Mouse (Mus musculus) 3T3-L1 (cell line): Measurements from ENCODE around the gene Bcl6b.

ENCODE experiments used
- DNase-seq: peaks from one replicate; pipeline ENCODE4 v3.0.0-alpha.2; 2015; ENCODE audit warnings: low read depth, low spot score

The Bcl6b gene

GRCm38 (mm10) chr11:70233016-70233415 is 3.4 kb upstream of the Bcl6b start:
- no peak for DNase-seq

DNA sequence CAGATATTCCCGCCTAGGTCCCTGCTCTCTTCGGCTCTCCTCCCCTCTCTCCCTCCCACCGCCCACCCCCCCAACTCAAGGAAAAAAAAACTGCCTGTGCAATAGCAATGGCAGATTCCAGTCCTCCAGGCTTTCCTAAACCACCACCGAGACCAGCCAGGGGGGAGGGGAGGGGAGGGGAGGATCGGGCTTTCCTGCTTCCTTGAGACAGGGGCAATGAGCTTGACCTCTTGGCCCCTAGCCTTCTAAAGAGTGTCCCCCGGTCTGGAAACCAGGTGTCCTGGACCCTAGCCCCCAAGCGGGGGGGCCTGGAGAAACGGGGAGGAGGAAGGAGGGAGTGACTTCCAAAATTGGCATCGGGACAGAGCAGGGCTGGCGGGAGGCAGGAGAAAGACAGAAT is 2.9 kb upstream of the Bcl6b start:
- peak; percentile 33 for DNase-seq

GRCm38 (mm10) chr11:70230239-70230727 is 685 bp upstream of the Bcl6b start:
- peak; percentile 90 for DNase-seq

- no peak for DNase-seq
Observed at GRCm38 (mm10) chr11:70228828-70229227, 770 bp downstream of the Bcl6b start.

DNA sequence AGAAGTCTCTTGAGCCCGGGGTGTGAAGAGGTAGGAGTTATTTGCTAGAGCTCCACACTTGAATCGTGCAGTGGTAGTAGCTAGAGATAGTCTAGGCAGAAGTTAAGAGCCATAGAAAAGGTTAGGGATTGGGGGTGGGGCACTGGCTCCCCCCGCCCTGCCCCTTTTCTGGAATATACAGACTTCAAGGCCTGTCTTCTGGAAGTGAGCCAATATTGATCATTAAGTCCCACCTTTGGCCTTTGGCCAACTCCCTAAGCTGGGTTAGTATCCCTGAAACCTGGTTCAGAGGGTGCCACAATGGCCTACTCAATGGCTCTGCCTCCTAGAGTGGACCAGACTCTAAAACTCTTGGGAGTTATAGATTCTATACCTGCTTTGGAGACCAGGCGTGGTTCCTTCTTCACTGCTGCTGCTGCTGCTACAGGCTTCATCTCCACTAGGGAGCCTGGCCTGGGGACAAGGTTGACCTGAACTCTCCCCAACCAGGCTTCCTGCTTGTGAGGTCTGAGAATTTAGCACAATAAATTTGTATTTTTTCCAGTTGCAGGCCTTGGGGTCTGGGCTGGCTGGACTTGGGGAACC is 1.8 kb downstream of the Bcl6b start:
- no peak for DNase-seq

DNA sequence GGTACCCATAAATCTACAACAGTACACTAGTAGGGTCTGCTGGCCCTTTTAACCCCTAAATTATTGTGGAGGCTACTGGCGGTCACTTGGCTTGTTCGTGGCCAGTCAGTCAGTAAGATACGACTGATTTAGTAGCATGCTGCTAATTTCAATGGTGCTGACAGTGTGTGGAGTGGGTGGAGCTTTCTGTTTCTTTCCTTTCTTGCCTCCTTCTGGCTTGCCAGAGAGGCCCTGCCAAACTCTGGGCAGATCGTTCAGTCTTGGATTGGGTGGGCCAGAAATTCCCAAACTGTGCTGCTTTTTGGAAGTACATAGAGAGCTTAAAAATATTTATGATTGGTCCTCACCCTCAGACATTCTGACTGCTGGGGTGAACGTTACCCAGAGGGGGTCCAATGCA is 2.5 kb downstream of the Bcl6b start:
- no peak for DNase-seq

DNA sequence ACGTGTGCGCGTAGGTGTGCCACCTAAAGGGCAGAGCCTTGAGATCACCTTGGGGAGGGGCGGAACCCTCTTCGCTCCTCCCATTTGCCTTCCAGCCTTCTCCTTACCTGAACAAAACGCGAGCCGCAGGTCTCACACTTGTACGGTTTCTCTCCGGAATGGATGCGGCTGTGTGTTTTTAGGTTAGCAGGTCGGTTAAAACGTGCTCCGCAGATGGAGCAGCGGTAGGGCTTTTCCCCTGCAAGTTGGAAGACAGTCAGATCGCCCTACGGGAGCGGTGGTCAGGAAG is 3.1 kb downstream of the Bcl6b start:
- DNase-seq = no peak

- DNase-seq = no peak
Observed at GRCm38 (mm10) chr11:70225798-70226601, 3.6 kb downstream of the Bcl6b start.

GRCm38 (mm10) chr11:70223724-70224123 is 5.9 kb downstream of the Bcl6b start:
- DNase-seq = no peak

DNA sequence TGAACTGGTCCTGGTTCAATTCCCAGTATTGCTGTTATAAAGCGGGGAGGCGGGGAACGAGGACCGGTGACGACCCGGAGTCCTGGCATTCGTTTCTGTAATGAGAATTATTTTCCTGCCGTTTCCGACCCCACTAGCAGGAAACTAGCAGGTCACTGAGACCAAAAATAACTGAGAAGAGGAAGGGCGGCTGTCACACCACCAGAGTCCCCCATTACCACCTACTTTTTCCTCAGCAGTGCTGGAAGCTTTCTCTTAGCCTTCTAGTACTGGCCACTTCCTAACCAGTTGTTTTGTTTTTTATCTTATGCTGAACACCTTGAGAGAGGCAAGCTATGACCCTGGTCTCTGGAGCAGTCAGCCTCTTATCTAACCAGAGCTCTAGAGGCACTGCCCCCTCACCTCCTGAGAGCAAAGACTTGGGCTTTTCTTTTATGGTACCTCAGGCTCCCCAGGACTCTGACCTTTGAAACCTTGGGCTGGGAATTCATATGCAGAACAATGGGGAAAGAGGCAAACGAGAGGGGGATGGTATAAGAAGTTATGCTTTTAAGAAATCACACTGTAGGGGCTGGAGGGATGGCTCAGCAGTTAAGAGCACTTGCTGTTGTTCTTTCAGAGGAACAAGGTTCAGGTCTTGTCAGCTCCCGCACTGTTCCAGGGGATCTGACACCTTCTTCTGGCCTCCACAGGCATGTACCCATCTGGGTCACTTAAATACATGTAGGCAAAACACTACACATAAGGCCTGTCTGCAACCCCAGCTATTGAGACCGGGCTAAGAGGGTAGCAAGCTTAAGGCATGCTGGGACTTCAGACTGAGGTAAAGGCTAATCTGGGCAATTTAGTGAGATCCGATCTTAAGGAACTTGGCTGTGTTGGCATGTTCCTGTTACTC is 7.7 kb downstream of the Bcl6b start:
- DNase-seq = no peak

DNA sequence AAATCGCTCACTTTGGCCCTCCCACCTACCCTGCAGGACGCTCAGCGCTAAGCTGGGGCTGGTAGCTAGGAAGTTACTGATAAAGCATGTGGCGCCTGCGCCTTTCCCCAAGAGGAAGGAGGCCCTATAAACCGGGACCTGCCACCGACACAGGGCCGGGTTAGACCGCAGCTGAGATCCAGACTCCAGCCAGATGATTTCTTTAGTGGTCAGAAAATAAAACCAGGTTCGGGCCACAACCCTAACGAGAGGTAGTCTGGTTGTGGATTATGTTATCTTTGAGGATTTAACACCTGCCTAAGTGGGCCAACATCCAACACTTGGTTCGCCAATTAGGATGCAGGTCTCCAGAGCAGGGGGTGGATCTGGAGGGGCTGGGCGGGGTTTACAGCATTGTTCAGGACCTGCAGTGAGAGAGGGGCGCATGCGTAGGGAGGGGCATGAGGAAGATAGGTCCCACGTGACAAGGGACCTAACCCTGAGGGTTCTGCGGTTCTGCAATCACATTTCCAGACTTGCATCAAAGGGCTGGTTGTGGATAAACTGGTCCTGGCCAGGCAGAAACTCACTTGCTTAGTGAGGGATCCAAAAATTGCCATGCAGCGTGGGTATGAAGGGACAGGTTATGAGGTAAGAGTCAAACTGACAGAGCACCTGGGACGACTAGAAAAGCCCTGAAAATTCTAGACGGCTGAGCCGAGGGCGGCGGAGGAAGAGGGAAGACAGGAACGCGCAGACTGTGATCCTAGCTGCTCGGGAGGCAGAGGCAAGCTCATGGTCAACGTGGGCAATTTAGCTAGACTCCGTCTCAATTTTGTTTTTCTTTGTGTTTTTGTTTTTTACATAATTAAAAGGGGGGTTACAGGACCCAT is 8.6 kb downstream of the Bcl6b start, which contains the start of gene Slc16a13:
Gene Slc16a13, minus strand, starts transcription at position 334 of the 872 bp plus-strand sequence.
- peak; percentile 99 for DNase-seq

DNA sequence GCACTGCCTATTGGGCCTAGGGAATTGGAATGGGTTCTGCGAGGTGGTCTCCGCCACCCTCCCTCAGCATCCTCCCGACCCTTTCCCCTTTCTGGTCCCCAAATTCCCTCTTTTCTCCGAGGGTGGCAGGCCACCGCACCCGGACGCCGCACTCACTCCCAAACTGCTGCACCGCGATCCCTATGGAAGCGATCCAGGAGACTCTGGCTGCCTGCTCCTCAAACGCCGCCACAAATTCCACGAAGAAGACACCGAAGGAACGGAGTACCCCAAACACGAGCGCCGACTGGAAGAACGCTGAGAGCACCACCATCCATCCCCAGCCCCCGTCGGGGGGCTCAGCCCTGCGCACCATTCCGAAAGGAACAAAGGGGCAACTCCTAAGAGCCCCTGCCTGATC is 9.3 kb downstream of the Bcl6b start:
- DNase-seq = peak; percentile 52

DNA sequence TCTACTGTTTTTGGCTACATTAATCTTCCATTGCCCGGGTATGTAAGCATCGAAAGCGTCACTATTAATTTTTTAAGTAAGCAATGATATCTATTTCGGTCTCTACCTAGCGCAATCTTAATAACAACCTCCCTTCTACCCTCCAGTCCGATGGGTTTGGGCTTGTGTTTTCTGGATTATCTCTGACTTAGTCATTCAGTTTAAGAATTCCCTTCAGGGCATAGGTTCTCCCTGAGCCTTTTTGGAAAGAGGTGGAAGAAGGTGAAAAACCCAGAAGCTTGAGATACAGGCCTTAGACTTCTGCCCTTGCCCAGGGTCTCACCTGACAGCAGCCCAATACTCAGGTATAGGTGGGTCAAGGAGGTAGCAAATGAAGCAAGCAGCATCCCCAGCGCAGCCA is 9.7 kb downstream of the Bcl6b start:
- DNase-seq = peak; percentile 56

DNA sequence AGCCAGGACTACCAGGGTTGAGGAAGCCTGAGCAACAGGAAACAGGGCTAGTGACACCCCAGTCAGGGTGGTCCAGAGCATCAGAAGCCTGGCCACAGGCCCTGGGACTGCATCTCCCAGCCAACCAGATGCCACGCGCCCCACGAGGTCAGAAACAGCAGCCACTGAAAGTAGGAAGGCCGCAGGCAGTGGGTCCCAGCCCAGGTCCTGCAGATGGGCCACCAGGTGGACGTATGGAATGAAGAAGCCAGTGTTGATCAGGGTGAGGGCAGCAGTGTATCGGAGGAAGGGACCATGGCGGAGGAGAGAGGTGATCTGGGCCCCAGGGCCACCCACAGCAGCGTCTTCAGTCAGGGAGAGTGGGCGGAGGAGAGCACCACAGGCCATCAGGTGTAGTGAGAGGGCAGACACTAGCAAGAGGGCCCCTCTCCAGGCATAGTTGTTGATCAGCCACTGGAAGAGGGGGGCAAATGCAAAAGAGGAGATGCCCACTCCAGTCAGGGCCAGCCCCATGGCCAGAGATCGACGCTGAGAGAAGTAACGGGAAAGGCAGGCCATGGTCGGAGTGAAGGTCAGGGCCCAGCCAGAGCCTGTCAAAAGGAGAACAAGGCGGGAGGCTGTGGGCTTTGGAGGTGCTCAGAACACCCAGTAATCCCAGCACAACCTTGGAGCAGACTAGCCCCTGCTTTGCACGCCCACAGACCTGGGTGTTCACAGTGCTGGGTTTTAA is 10.7 kb downstream of the Bcl6b start:
- DNase-seq = no peak

- no peak for DNase-seq
Observed at GRCm38 (mm10) chr11:70218039-70218438, 11.6 kb downstream of the Bcl6b start.

GRCm38 (mm10) chr11:70216103-70216502 is 13.5 kb downstream of the Bcl6b start:
- DNase-seq = no peak

DNA sequence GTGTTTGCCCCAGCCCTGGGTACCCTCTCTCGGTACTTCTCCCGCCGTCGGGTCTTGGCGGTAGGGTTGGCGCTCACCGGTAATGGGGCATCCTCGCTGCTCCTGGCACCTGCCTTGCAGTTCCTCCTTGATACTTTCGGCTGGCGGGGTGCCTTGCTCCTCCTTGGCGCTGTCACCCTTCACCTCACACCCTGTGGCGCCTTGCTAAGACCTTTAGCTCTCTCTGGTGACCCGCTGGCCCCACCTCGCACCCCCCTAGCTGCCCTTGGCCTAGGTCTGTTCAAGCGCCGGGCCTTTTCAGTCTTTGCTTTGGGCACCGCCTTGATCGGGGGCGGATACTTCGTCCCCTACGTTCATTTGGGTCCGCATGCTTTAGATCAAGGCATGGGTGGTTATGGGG is 14.3 kb downstream of the Bcl6b start:
- no peak for DNase-seq

GRCm38 (mm10) chr11:70214856-70215209 is 14.8 kb downstream of the Bcl6b start:
- no peak for DNase-seq

DNA sequence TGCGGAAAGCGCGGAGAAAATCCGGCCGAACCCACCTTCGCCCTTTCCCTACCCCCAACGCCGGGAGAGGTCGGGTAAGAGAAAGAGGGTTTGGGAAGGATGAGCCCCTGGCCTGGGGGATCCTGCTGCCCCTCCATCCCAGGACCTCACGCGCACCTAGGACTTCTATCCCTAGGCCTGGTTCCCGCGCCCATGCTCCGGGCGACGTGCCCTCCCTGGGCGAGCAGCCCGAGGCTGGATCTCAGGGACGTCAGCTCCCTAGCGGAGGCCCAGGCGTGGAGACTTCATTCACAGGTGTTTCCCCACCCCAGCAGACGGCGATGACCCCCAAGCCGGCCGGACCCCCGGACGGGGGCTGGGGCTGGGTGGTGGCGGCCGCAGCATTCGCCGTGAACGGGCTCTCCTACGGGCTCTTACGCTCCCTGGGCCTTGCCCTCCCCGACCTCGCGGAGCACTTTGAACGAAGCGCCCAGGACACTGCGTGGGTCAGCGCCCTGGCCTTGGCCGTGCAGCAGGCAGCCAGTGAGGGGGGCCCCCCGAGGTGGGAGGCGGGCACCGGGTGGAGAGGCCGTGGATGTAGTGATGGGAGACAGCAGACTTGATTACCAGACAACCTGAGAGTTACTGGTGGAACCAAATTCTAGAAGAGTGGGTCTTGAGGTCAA is 15.3 kb downstream of the Bcl6b start:
- no peak for DNase-seq

GRCm38 (mm10) chr11:70213736-70214135 is 15.9 kb downstream of the Bcl6b start:
- DNase-seq = no peak
